Mouse (Mus musculus) ES-Bruce4 (cell line): Measurements from ENCODE around the gene Nme7.

Experiments used
- CTCF ChIP-seq: IDR thresholded peaks from one replicate; pipeline ENCODE4 v1.8.1; 2011; ENCODE audit warnings: low read depth, low read length
- POLR2A ChIP-seq: IDR thresholded peaks from one replicate; pipeline ENCODE4 v1.8.1; 2011; ENCODE audit warnings: low read length; ENCODE audit not compliant: insufficient read depth

- TF ChIP-seq CTCF (no peak), POLR2A (no peak)
Measured at GRCm38 (mm10) chr1:164440708-164441407, 136.9 kb downstream of the Nme7 start.
